Mouse (Mus musculus) heart, embryonic 10.5 days (tissue): ENCODE data around the gene Sipa1l1. TPM values are rescaled to one million over a fixed set of nuclear protein-coding genes. Genes with fewer than 3 reads are reported as not detected.

Source experiments
- DNase-seq: peaks from one replicate; pipeline ENCODE4 v3.0.0-alpha.2; 2017; ENCODE audit warnings: low spot score
- H3K27ac ChIP-seq: fragments of 300-500 bp; sonication (generic); 2 replicates; pipeline ENCODE4 v1.5.1; 2016; ENCODE audit warnings: mild to moderate bottlenecking
- H3K27me3 ChIP-seq: fragments of 300-500 bp; sonication (generic); 2 replicates; pipeline ENCODE4 v1.6.1; 2016; ENCODE audit warnings: mild to moderate bottlenecking; ENCODE audit not compliant: poor library complexity, insufficient read depth, severe bottlenecking
- H3K36me3 ChIP-seq: fragments of 300-500 bp; sonication (generic); 2 replicates; pipeline ENCODE4 v1.6.1; 2016; ENCODE audit warnings: mild to moderate bottlenecking, moderate library complexity
- H3K4me1 ChIP-seq: fragments of 300-500 bp; sonication (generic); 2 replicates; pipeline ENCODE4 v1.6.1; 2016; ENCODE audit warnings: mild to moderate bottlenecking
- H3K4me3 ChIP-seq: fragments of 300-500 bp; sonication (generic); 2 replicates; pipeline ENCODE4 v1.5.1; 2016; ENCODE audit warnings: mild to moderate bottlenecking, moderate library complexity
- H3K9me3 ChIP-seq: fragments of 300-500 bp; sonication (generic); 2 replicates; pipeline ENCODE4 v1.6.1; 2016; ENCODE audit warnings: mild to moderate bottlenecking, moderate library complexity
- WGBS: fragments of 180-500 bp; shearing (Covaris S2); methylation state at CpG from one replicate; pipeline ENCODE4 v1.1.7; 2016; 5-methylcytosine and 5-hydroxymethylcytosine counted together
- polyA plus RNA-seq: library from polyadenylated mRNA; unstranded; fragments of >200 nt; fragmentation: Nextera tagmentation; extraction: Ambion mirVana; gene quantifications from 2 replicates; pipeline ENCODE4 v1.2.1, GENCODE M21; 2016

The Sipa1l1 gene
- polyA plus RNA-seq, 1 experiment from 2014 or later = 35.2 TPM

- H3K4me1 ChIP-seq = peaks cover 36% of the 10 kb centered on the region
- no peak overlapping the region for H3K4me3 ChIP-seq
- H3K27ac ChIP-seq = no peak overlapping the region
- no peaks in the 10 kb centered on the region for H3K27me3 ChIP-seq
- no peaks in the 10 kb centered on the region for H3K36me3 ChIP-seq
- 90% methylated on average over 3 of the region's 3 CpGs for WGBS
- H3K9me3 ChIP-seq = no peaks in the 10 kb centered on the region
- peak; percentile 56 for DNase-seq
Measured at GRCm38 (mm10) chr12:82325502-82325901, 156.4 kb downstream of the Sipa1l1 start.

DNA sequence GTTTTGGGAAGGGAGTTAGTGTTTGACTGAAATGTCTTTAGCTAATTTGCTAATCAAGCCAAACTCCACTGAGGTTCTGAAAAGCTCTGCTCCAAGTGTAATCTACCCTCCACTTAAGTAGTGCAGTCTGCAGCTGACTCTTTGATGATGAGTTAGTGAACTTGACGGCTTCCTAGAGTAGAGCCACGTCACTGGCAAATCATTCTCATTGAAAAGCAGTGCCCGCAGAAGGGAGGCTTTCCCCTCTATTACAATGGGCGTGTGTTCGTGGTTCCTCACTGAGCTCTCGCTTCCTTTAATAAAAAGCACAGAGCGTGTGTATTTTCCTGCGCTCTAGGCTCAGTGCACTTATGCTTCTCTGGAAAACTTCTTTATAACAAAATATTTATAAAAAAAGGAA, 157.3 kb downstream of the Sipa1l1 start:
- Histone ChIP-seq H3K27ac (no peak overlapping the region), H3K36me3 (no peaks in the 10 kb centered on the region), H3K4me1 (peaks cover 45% of the 10 kb centered on the region), H3K9me3 (no peaks in the 10 kb centered on the region), H3K4me3 (no peak overlapping the region), H3K27me3 (no peaks in the 10 kb centered on the region)
- no peak for DNase-seq
- 59% methylated on average over 8 of the region's 8 CpGs for WGBS

DNA sequence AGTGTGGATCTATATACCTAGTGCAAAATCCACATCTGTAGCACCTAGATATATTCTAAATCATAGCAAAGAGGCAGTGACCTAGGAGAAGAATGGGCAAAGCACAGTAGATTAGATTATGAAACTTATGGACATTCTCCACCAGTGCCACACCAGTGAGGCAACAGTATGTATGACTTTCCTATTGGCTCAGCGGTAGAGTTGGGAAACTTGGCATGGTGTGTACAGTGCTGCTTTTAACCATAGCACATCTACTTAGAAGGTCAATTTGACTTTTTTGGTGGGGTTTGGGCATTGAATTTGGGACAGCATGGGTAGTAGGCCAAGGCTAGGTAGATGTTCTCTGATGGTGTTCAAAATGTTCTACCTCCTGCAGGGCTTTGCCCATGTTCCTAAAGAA, 159.0 kb downstream of the Sipa1l1 start:
- WGBS = 92% methylated on average over 1 of the region's 1 CpGs
- no peaks in the 10 kb centered on the region for H3K36me3 ChIP-seq
- H3K27ac ChIP-seq = no peak overlapping the region
- H3K4me1 ChIP-seq = peaks cover 55% of the 10 kb centered on the region
- no peaks in the 10 kb centered on the region for H3K27me3 ChIP-seq
- no peak for DNase-seq
- no peaks in the 10 kb centered on the region for H3K9me3 ChIP-seq
- no peak overlapping the region for H3K4me3 ChIP-seq

GRCm38 (mm10) chr12:82332836-82333614, 163.9 kb downstream of the Sipa1l1 start:
- Histone ChIP-seq H3K27ac (no peak overlapping the region), H3K27me3 (no peaks in the 10 kb centered on the region), H3K36me3 (no peaks in the 10 kb centered on the region), H3K9me3 (no peaks in the 10 kb centered on the region), H3K4me1 (peaks cover 55% of the 10 kb centered on the region), H3K4me3 (no peak overlapping the region)
- DNase-seq = no peak
- WGBS = 85% methylated on average over 12 of the region's 12 CpGs

- Histone ChIP-seq H3K36me3 (no peaks in the 10 kb centered on the region), H3K27ac (no peak overlapping the region), H3K4me3 (no peak overlapping the region), H3K9me3 (no peaks in the 10 kb centered on the region), H3K4me1 (peaks cover 59% of the 10 kb centered on the region), H3K27me3 (no peaks in the 10 kb centered on the region)
- WGBS = 74% methylated on average over 5 of the region's 5 CpGs
- DNase-seq = peak; percentile 66
Measured at GRCm38 (mm10) chr12:82333999-82334398, 164.9 kb downstream of the Sipa1l1 start.

DNA sequence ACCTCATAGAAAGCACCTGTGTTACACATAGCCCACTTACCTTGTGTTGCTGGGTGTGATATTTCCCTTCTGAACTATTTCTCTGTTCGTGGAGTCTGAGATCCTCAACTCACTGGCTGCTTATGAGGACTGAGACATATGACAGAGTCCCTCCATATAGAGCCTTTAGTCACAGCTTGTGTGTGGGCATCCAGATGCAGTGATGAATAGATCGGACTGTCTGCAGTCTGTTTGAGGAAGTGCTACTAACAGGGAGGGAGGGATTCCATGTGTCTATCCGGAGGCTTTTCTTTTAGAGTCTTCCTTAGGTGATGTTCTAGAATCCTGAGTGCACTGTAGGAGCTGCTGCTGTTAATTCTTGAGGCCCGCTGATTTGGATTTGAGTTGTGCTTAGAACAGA, 165.4 kb downstream of the Sipa1l1 start:
- Histone ChIP-seq H3K27ac (no peak overlapping the region), H3K4me3 (no peak overlapping the region), H3K9me3 (no peaks in the 10 kb centered on the region), H3K36me3 (no peaks in the 10 kb centered on the region), H3K4me1 (peaks cover 59% of the 10 kb centered on the region), H3K27me3 (no peaks in the 10 kb centered on the region)
- WGBS = 55% methylated on average over 4 of the region's 4 CpGs
- no peak for DNase-seq

- peaks cover 62% of the 10 kb centered on the region for H3K4me1 ChIP-seq
- peak; percentile 62 for DNase-seq
- H3K9me3 ChIP-seq = no peaks in the 10 kb centered on the region
- no peak overlapping the region for H3K4me3 ChIP-seq
- H3K36me3 ChIP-seq = no peaks in the 10 kb centered on the region
- peak overlapping the region; percentile 8; the same call in 1 of the 2 replicates for H3K27ac ChIP-seq
- 3% methylated on average over 1 of the region's 1 CpGs for WGBS
- H3K27me3 ChIP-seq = no peaks in the 10 kb centered on the region
Measured at GRCm38 (mm10) chr12:82335095-82335494, 166.0 kb downstream of the Sipa1l1 start.

- H3K4me3 ChIP-seq = no peak overlapping the region
Measured at GRCm38 (mm10) chr12:82338550-82338949, 169.4 kb downstream of the Sipa1l1 start.

GRCm38 (mm10) chr12:82339221-82339861, 170.2 kb downstream of the Sipa1l1 start:
- Histone ChIP-seq H3K36me3 (peaks cover 17% of the 10 kb centered on the region), H3K27ac (peak overlapping the region; percentile 31; the same call in 1 of the 2 replicates), H3K27me3 (no peaks in the 10 kb centered on the region), H3K4me3 (peak overlapping the region; percentile 45), H3K4me1 (peaks cover 27% of the 10 kb centered on the region), H3K9me3 (no peaks in the 10 kb centered on the region)
- peak; percentile 71 for DNase-seq
- 23% methylated on average over 18 of the region's 18 CpGs for WGBS

More at GRCm38 (mm10) chr12:82338550-82338949, 169.4 kb downstream of the Sipa1l1 start:
- WGBS = 83% methylated on average over 4 of the region's 4 CpGs
- DNase-seq = no peak
- Histone ChIP-seq H3K4me1 (peaks cover 35% of the 10 kb centered on the region), H3K9me3 (no peaks in the 10 kb centered on the region), H3K36me3 (peaks cover 17% of the 10 kb centered on the region), H3K27me3 (no peaks in the 10 kb centered on the region), H3K27ac (no peak overlapping the region)

DNA sequence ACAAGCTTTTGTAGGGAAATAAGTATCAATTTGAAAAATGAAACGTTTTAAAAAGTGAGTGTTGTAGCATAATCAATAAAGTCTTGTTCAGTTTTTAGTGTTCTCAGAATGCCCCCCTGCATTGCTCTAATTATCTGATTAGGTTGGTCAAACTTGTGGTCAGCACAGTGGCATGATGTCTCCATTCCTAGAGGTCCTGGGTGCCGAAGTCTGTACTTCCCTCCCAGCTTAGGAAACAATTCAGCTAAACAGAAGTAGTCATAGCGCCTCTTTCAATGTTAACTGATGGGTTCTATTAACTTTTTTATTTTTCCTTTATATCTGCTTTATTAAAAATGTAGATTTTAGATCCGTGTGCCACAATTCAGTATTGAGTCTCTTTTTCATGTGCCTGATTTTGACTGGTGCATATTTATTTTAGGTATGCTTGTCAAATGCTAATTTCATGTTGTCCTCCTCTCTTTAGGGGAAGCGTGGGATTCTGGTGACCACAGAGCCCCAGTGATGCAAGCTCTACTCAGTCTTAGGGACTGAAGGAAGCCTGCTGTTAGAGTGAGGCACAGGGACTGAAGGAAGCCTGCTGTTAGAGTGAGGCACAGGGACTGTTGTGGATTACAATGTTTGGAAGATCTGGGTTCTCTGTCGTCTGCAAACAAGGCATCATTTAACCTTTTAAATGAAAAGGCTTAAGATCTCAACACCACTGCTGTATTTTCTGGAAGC, 171.2 kb downstream of the Sipa1l1 start:
- Histone ChIP-seq H3K27ac (no peak overlapping the region), H3K9me3 (no peaks in the 10 kb centered on the region), H3K36me3 (peaks cover 17% of the 10 kb centered on the region), H3K27me3 (no peaks in the 10 kb centered on the region), H3K4me3 (no peak overlapping the region), H3K4me1 (peaks cover 18% of the 10 kb centered on the region)
- WGBS = 71% methylated on average over 6 of the region's 6 CpGs
- no peak for DNase-seq

- no peak overlapping the region for H3K27ac ChIP-seq
- peaks cover 16% of the 10 kb centered on the region for H3K4me1 ChIP-seq
- no peak overlapping the region for H3K4me3 ChIP-seq
- 95% methylated on average over 8 of the region's 8 CpGs for WGBS
- DNase-seq = peak; percentile 69
- no peaks in the 10 kb centered on the region for H3K27me3 ChIP-seq
- H3K36me3 ChIP-seq = peaks cover 17% of the 10 kb centered on the region
- H3K9me3 ChIP-seq = no peaks in the 10 kb centered on the region
Measured at GRCm38 (mm10) chr12:82341181-82341580, 172.1 kb downstream of the Sipa1l1 start.

- Histone ChIP-seq H3K4me3 (no peak overlapping the region), H3K36me3 (peaks cover 17% of the 10 kb centered on the region), H3K9me3 (no peaks in the 10 kb centered on the region), H3K4me1 (peaks cover 16% of the 10 kb centered on the region), H3K27me3 (no peaks in the 10 kb centered on the region), H3K27ac (no peak overlapping the region)
- no peak for DNase-seq
- 93% methylated on average over 9 of the region's 9 CpGs for WGBS
Measured at GRCm38 (mm10) chr12:82341696-82342095, 172.6 kb downstream of the Sipa1l1 start.

DNA sequence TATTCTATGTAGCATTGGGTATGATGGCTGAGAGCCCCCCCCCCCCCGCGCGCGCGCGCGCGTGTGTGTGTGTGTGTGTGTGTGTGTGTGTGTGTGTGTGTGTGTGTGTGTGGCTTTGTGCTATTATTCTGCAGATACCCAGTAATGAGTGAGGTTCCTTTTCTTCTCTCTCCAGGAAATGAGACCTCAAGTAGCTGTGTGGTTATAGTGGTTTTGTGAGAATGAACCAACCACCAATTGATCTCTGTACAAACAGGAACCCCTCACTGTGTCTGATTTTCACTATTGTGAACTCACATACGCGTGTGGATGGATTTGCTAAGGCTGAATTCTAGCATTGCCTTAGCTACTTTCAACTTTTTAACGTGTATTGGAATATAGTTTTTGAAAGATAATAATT, 181.0 kb downstream of the Sipa1l1 start:
- H3K36me3 ChIP-seq = 0 out of 2 replicates have a peak, but pooled peaks cover 2% of the 10 kb centered on the region
- peak; percentile 36 for DNase-seq
- H3K27ac ChIP-seq = 0 out of 2 replicates have a peak overlapping the region, but pooled peaks have one; percentile 59
- WGBS = 94% methylated on average over 7 of the region's 11 CpGs
- H3K4me3 ChIP-seq = no peak overlapping the region
- H3K27me3 ChIP-seq = no peaks in the 10 kb centered on the region
- peaks cover 48% of the 10 kb centered on the region for H3K4me1 ChIP-seq
- H3K9me3 ChIP-seq = no peaks in the 10 kb centered on the region
